Mouse (Mus musculus) ES-Bruce4 (cell line): Measurements from ENCODE around the gene Gm4788. TPM values are rescaled to one million over a fixed set of nuclear protein-coding genes. Genes with fewer than 3 reads are reported as not detected.
"Not testable (repeated sequence)": the region's sequence is repeated elsewhere in the genome, so short reads cannot be mapped to it uniquely, and the experiment has no call there.

ENCODE experiments used
- H3K27ac ChIP-seq: 2 replicates; pipeline ENCODE4 v1.5.1; 2012; ENCODE audit warnings: low read length, inconsistent platforms; ENCODE audit not compliant: insufficient read depth
- H3K27me3 ChIP-seq: 2 replicates; pipeline ENCODE4 v1.6.1; 2012; ENCODE audit warnings: mild to moderate bottlenecking, low read length, inconsistent platforms; ENCODE audit not compliant: control insufficient read depth, poor library complexity, insufficient read depth, severe bottlenecking
- H3K36me3 ChIP-seq: 2 replicates; pipeline ENCODE4 v1.6.1; 2012; ENCODE audit warnings: inconsistent platforms, mild to moderate bottlenecking, low read length, moderate library complexity; ENCODE audit not compliant: control insufficient read depth, poor library complexity, insufficient read depth, severe bottlenecking
- H3K4me1 ChIP-seq: one replicate; pipeline ENCODE4 v1.8.1; 2011; ENCODE audit warnings: low read length; ENCODE audit not compliant: control insufficient read depth, insufficient read depth
- H3K4me3 ChIP-seq: 2 replicates; pipeline ENCODE4 v1.5.1; 2011; ENCODE audit warnings: low read depth, mild to moderate bottlenecking, low read length
- H3K9ac ChIP-seq: 2 replicates; pipeline ENCODE4 v1.6.1; 2012; ENCODE audit warnings: low read depth, mild to moderate bottlenecking, inconsistent platforms; ENCODE audit not compliant: poor library complexity, severe bottlenecking
- H3K9me3 ChIP-seq: replicated peaks from 2 replicates; pipeline ENCODE4 v1.6.1; 2012; ENCODE audit warnings: mild to moderate bottlenecking, low read length, inconsistent platforms; ENCODE audit not compliant: control insufficient read depth, poor library complexity, insufficient read depth, severe bottlenecking
- CTCF ChIP-seq: IDR thresholded peaks from one replicate; pipeline ENCODE4 v1.8.1; 2011; ENCODE audit warnings: low read depth, low read length
- EP300 ChIP-seq: IDR thresholded peaks from 2 replicates; pipeline ENCODE4 v1.6.1; 2011; ENCODE audit warnings: low read depth, low read length; ENCODE audit not compliant: insufficient read depth
- POLR2A ChIP-seq: IDR thresholded peaks from one replicate; pipeline ENCODE4 v1.8.1; 2011; ENCODE audit warnings: low read length; ENCODE audit not compliant: insufficient read depth
- polyA plus RNA-seq: library from polyadenylated mRNA; stranded (reverse); fragments of >200 nt; gene quantifications from 2 replicates; pipeline ENCODE4 v1.2.4, GENCODE M21; 2011; ENCODE audit warnings: low read depth; ENCODE audit not compliant: missing spikeins, insufficient read depth, insufficient read length

The Gm4788 gene
- polyA plus RNA-seq: not detected in 2 replicates

- TF ChIP-seq EP300: no peak
- H3K4me3 ChIP-seq: no peak within 1 kb of the TSS
- H3K36me3 ChIP-seq: no peaks in the 10 kb centered on the region
- peaks cover 4% of the 10 kb centered on the region; the same call in 1 of the 2 replicates for H3K9me3 ChIP-seq
- no peaks in the 10 kb centered on the region for H3K27me3 ChIP-seq
- no peaks in the 10 kb centered on the region for H3K4me1 ChIP-seq
- H3K9ac ChIP-seq: no peak within 1 kb of the TSS
- no peak within 1 kb of the TSS for H3K27ac ChIP-seq
Measured at GRCm38 (mm10) chr1:139781143-139781542, at the start of gene Gm4788. Gene Gm4788, minus strand, starts transcription at chr1:139781243.

DNA sequence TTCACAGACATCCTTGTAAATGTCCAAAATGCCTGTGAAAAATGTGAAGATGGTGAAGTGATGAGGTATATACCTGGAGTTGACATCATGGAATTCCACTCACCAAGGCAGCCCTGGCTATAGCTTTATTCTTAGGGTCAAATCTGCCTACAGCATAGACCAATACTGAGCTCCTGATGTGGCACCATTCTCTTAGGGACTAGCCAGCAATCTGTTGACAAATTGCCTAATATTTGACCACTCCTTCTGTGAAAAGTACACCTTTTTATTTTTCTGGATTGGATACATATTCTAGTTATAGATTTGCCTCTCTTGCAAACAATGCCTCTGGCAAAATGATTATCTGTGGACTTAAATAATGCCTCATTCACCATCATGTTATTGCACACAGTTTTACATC, 27.6 kb upstream of the Gm4788 start:
- Histone ChIP-seq H3K36me3 (no peaks in the 10 kb centered on the region), H3K9me3 (no peaks in the 10 kb centered on the region), H3K9ac (no peak overlapping the region), H3K4me1 (no peaks in the 10 kb centered on the region), H3K27me3 (no peaks in the 10 kb centered on the region), H3K4me3 (no peak overlapping the region), H3K27ac (no peak overlapping the region)
- TF ChIP-seq POLR2A (no peak), CTCF (no peak), EP300 (no peak)

GRCm38 (mm10) chr1:139769913-139770312, 11.1 kb downstream of the Gm4788 start:
- H3K9ac ChIP-seq, H3K9me3 ChIP-seq, H3K4me1 ChIP-seq, H3K36me3 ChIP-seq, H3K4me3 ChIP-seq, H3K27ac ChIP-seq, H3K27me3 ChIP-seq: not testable (repeated sequence)

- not testable (repeated sequence) for H3K27me3 ChIP-seq, H3K4me1 ChIP-seq, H3K36me3 ChIP-seq, H3K27ac ChIP-seq, H3K9ac ChIP-seq, H3K9me3 ChIP-seq
- H3K4me3 ChIP-seq: peak overlapping the region; percentile 52
Measured at GRCm38 (mm10) chr1:139716681-139717080, 64.4 kb downstream of the Gm4788 start.

GRCm38 (mm10) chr1:139716249-139716648, 64.8 kb downstream of the Gm4788 start:
- H3K4me3 ChIP-seq, H3K27ac ChIP-seq, H3K27me3 ChIP-seq, H3K36me3 ChIP-seq, H3K9ac ChIP-seq, H3K4me1 ChIP-seq, H3K9me3 ChIP-seq: not testable (repeated sequence)

DNA sequence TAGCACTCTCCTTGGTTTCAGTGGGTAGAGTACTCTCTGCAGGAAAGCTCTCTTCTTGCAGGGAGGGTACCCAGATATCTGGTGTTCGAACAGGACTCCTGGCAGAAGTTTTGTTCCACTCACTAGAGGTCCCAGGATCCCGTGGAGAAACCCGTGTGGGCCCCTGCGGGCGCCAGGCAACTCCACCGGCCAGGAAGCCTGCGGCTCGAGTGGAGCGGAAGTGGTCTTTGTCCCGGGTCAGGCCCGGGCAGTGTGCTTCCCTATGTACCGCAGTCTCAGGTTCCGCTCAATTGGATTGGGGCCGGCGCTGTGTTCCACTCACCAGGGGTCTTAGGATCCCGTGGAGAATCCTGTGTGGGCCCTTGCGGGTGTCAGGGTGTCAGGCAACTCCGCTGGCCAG, 131.1 kb downstream of the Gm4788 start:
- H3K9me3 ChIP-seq, H3K27me3 ChIP-seq, H3K27ac ChIP-seq, H3K36me3 ChIP-seq, H3K4me1 ChIP-seq: not testable (repeated sequence)
- Histone ChIP-seq H3K4me3 (peak overlapping the region; percentile 28; the same call in 1 of the 2 replicates), H3K9ac (peak overlapping the region; percentile 37; the same call in 1 of the 2 replicates)

Other genes starting within 250 kb of the Gm4788 start
- gene Cfhr1, start 221.0 kb downstream of the Gm4788 start, polyA plus RNA-seq: not detected in 2 replicates
- not detected in 2 replicates for gene Cfhr2, start 77.5 kb upstream of the Gm4788 start, polyA plus RNA-seq